Mouse (Mus musculus): ENCODE measurements around the gene Tada2b. TPM values are rescaled to one million over a fixed set of nuclear protein-coding genes. Genes with fewer than 3 reads are reported as not detected.

Tada2b gene
- total and polyA plus RNA-seq, 3 experiments = 9.6 to 24.9 TPM; not detected in 1

DNA sequence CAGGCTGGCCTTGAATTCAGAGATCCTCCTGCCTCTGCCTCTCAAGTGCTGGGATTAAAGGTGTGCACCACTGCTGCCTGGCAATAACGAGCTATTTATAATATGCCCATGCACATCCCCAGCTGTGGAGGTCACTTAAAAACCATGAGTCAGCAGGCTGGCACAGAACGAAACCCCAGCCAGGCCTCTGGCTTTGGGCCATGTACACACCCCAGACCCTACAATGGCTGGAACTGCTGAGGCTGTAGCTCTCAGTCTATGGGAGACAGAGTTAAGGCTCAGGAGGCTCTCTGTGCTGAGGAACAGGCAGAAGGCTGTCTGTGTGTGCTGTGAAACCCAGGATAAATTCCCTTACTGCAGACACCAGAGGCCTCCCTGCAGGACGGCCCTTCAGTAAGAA lies 43.3 kb downstream of the Tada2b start:
- TF ChIP-seq CHD1 (IDR thresholded peaks at IDR 0.05; ENCODE audit: low read depth, low read length) (no peak), USF1 (IDR thresholded peaks at IDR 0.05; ENCODE audit: low read depth, low read length) (no peak), RAD21 (IDR thresholded peaks at IDR 0.05; ENCODE audit: low read depth, low read length) (no peak), USF2 (IDR thresholded peaks at IDR 0.05; ENCODE audit: borderline replicate concordance in 1 of 2, insufficient read depth in 1 of 2, low read depth in 1 of 2, low read length in 2 of 2) (no peak), MYB (IDR thresholded peaks at IDR 0.05; ENCODE audit: low read depth, low read length) (no peak), CHD2 (IDR thresholded peaks at IDR 0.05; ENCODE audit: low read length) (no peak), MAX (IDR thresholded peaks at IDR 0.05; ENCODE audit: low read length) (no peak), MXI1 (IDR thresholded peaks at IDR 0.05; ENCODE audit: low read depth, low read length) (no peak), ZC3H11A (IDR thresholded peaks at IDR 0.05; ENCODE audit: low read depth, low read length) (no peak), ETS1 (IDR thresholded peaks at IDR 0.05; ENCODE audit: low read depth, low read length) (no peak), TCF12 (IDR thresholded peaks at IDR 0.05; ENCODE audit: low read depth, low read length) (no peak), BHLHE40 (IDR thresholded peaks at IDR 0.05; ENCODE audit: borderline replicate concordance, low read depth, low read length) (no peak), KAT2A (conservative IDR thresholded peaks at IDR 0.05; ENCODE audit: low read depth, low read length) (no peak), ZKSCAN1 (IDR thresholded peaks at IDR 0.05; ENCODE audit: low read depth, low read length) (no peak), SIN3A (IDR thresholded peaks at IDR 0.05; ENCODE audit: low read length) (no peak), CTCF (IDR thresholded peaks at IDR 0.05 in 2 of 3, conservative IDR thresholded peaks at IDR 0.05 in 1 of 3; ENCODE audit: control insufficient read depth in 1 of 3, insufficient read depth in 1 of 3, low read depth in 2 of 3, low read length in 3 of 3, poor library complexity in 1 of 3, severe bottlenecking in 1 of 3) (no peak), ZNF384 (IDR thresholded peaks at IDR 0.05; ENCODE audit: low read depth, low read length) (no peak)
- DNase-seq (ENCODE audit: low read depth, low spot score) = no peak
- Histone ChIP-seq H3K27me3 (ENCODE audit: control insufficient read depth in 1 of 2, insufficient read depth in 2 of 2, low read length in 2 of 2) (no peaks in the 10 kb centered on the region), H3K79me2 (ENCODE audit: control insufficient read depth, insufficient read depth, low read length, poor library complexity) (no peaks in the 10 kb centered on the region), H3K4me1 (ENCODE audit: control insufficient read depth in 1 of 2, insufficient read depth in 2 of 2, low read length in 2 of 2) (no peaks in the 10 kb centered on the region), H3K9me3 (replicated peaks; ENCODE audit: insufficient read depth, low read length) (no peaks in the 10 kb centered on the region), H3K27ac (ENCODE audit: control insufficient read depth, low read depth, low read length) (no peak overlapping the region), H3K36me3 (ENCODE audit: control insufficient read depth in 1 of 2, insufficient read depth in 2 of 2, low read length in 2 of 2) (no peaks in the 10 kb centered on the region), H3K9ac (ENCODE audit: control insufficient read depth, low read depth, low read length, poor library complexity, severe bottlenecking) (no peak overlapping the region), H3K4me3 (ENCODE audit: control insufficient read depth in 1 of 2, insufficient read depth in 1 of 2, low read depth in 2 of 2, low read length in 2 of 2) (no peak overlapping the region)

DNA sequence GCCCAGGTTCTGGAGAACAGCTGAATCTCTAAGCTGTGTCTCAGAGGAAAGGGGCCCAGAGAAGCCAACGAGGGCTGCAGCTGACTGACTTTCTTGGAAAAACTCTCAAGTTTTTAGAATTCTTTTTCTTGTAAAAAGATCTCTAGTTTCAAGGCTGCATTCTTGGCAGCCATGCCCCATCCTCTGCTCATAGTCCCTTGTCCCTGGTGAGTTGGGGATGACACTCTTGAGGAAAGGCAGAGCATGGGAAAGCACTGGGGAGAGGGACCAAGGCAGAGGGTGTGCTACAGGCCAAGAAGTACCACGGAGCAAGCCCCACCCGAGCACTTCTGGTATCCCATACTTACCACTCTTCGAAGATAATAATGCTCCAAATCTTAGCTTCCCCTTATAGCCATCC lies 47.2 kb downstream of the Tada2b start:
- Histone ChIP-seq H3K9me3 (replicated peaks; ENCODE audit: insufficient read depth, low read length) (no peaks in the 10 kb centered on the region), H3K27me3 (ENCODE audit: control insufficient read depth in 1 of 2, insufficient read depth in 2 of 2, low read length in 2 of 2) (no peaks in the 10 kb centered on the region), H3K4me3 (ENCODE audit: control insufficient read depth in 1 of 2, insufficient read depth in 1 of 2, low read depth in 2 of 2, low read length in 2 of 2) (no peak overlapping the region), H3K9ac (ENCODE audit: control insufficient read depth, low read depth, low read length, poor library complexity, severe bottlenecking) (no peak overlapping the region), H3K4me1 (ENCODE audit: control insufficient read depth in 1 of 2, insufficient read depth in 2 of 2, low read length in 2 of 2) (no peaks in the 10 kb centered on the region), H3K79me2 (ENCODE audit: control insufficient read depth, insufficient read depth, low read length, poor library complexity) (no peaks in the 10 kb centered on the region), H3K36me3 (ENCODE audit: control insufficient read depth in 1 of 2, insufficient read depth in 2 of 2, low read length in 2 of 2) (no peaks in the 10 kb centered on the region), H3K27ac (ENCODE audit: control insufficient read depth, low read depth, low read length) (no peak overlapping the region)
- DNase-seq (ENCODE audit: low read depth, low spot score) = no peak
- TF ChIP-seq ZNF384 (IDR thresholded peaks at IDR 0.05; ENCODE audit: low read depth, low read length) = no peak
- TF ChIP-seq POLR2AphosphoS2 (IDR thresholded peaks at IDR 0.05; ENCODE audit: low read length) = no peak

Measured in MEL (cell line).